Mouse (Mus musculus) liver, embryonic 14.5 days (tissue): ENCODE results near the gene Dab2ip. TPM values are rescaled to one million over a fixed set of nuclear protein-coding genes. Genes with fewer than 3 reads are reported as not detected.

Source experiments
- ATAC-seq: fragments of 200-750 bp; cut with Nextera tagmentation; 2 replicates; pipeline ENCODE4 v1.8.0; 2017; ENCODE audit warnings: moderate number of reproducible peaks, mild to moderate bottlenecking, moderate library complexity; ENCODE audit not compliant: insufficient read depth
- DNase-seq, 3 experiments: peaks; one replicate each; pipeline ENCODE4 v3.0.0-alpha.2; 2012 to 2013; ENCODE audit warnings: low read depth in 3 of 3, low spot score in 3 of 3
- H3K27ac ChIP-seq: fragments of 300-500 bp; sonication (generic); 2 replicates; pipeline ENCODE4 v1.5.1; 2014; ENCODE audit warnings: moderate library complexity, mild to moderate bottlenecking, control low read depth, inconsistent platforms
- H3K27me3 ChIP-seq: fragments of 300-500 bp; sonication (generic); 2 replicates; pipeline ENCODE4 v1.6.1; 2014; ENCODE audit warnings: mild to moderate bottlenecking, low read length, moderate library complexity; ENCODE audit not compliant: control insufficient read depth, insufficient read depth
- H3K36me3 ChIP-seq: fragments of 300-500 bp; sonication (generic); replicated peaks from 2 replicates; pipeline ENCODE4 v1.6.1; 2014; ENCODE audit warnings: low read depth; ENCODE audit not compliant: control insufficient read depth, insufficient read depth
- H3K4me1 ChIP-seq, 2 experiments: fragments of 200-500 bp in 1 of 2; fragments of 300-500 bp in 1 of 2; sonication (generic) in 1 of 2; replicated peaks; 2 replicates each; pipeline ENCODE4 v1.6.1; 2012 to 2014; ENCODE audit warnings: antibody characterized with exemption in 1 of 2, inconsistent platforms in 1 of 2, low read length in 1 of 2; ENCODE audit not compliant: control insufficient read depth in 2 of 2, insufficient read depth in 2 of 2
- H3K4me2 ChIP-seq: fragments of 300-500 bp; sonication (generic); 2 replicates; pipeline ENCODE4 v1.6.1; 2014; ENCODE audit warnings: low read depth, mild to moderate bottlenecking, control low read depth, moderate library complexity
- H3K4me3 ChIP-seq, 2 experiments: fragments of 200-500 bp in 1 of 2; fragments of 300-500 bp in 1 of 2; sonication (generic) in 1 of 2; 2 replicates each; pipeline ENCODE4 v1.5.1; 2012 to 2014; ENCODE audit warnings: low read depth in 2 of 2, low read length in 2 of 2, mild to moderate bottlenecking in 2 of 2, control low read depth in 1 of 2, inconsistent platforms in 1 of 2, moderate library complexity in 1 of 2; ENCODE audit not compliant: insufficient read depth in 1 of 2
- H3K9ac ChIP-seq: fragments of 300-500 bp; sonication (generic); replicated peaks from 2 replicates; pipeline ENCODE4 v1.6.1; 2014; ENCODE audit warnings: mild to moderate bottlenecking, control low read depth, moderate library complexity
- H3K9me3 ChIP-seq: fragments of 300-500 bp; sonication (generic); 2 replicates; pipeline ENCODE4 v1.6.1; 2016; ENCODE audit warnings: low read length, mixed read lengths; ENCODE audit not compliant: control insufficient read depth
- CTCF ChIP-seq: IDR thresholded peaks from 2 replicates; pipeline ENCODE4 v1.5.1; 2016; ENCODE audit warnings: antibody characterized with exemption, low read depth, control low read depth
- EP300 ChIP-seq: IDR thresholded peaks from 2 replicates; pipeline ENCODE4 v1.6.1; 2016; ENCODE audit warnings: antibody characterized with exemption, low read depth
- WGBS: fragments of 180-500 bp; shearing (Covaris S2); extraction: QIAGEN DNeasy Blood & Tissue Kit; methylation state at CpG from one replicate; pipeline ENCODE4 v1.1.7; 2014; ENCODE audit not compliant: insufficient replicate concordance; 5-methylcytosine and 5-hydroxymethylcytosine counted together
- polyA plus RNA-seq, 2 experiments: library from polyadenylated mRNA; depleted of rRNA in 1 of 2; stranded (reverse) in 1 of 2; unstranded in 1 of 2; fragments of >200 nt; fragmentation: Nextera tagmentation in 1 of 2; extraction: Ambion mirVana in 1 of 2; gene quantifications; 2 replicates each; pipeline versions ENCODE4 v1.2.1 to v1.2.3; 2012 to 2014

Gene Dab2ip
- polyA plus RNA-seq, 2 experiments = 3.2 to 4.0 TPM

- Histone ChIP-seq H3K9me3 (no peaks in the 10 kb centered on the region), H3K27ac (no peak overlapping the region), H3K4me1 (0 out of 4 replicates have a peak, but pooled peaks cover 0 to 2% of the 10 kb centered on the region in 2 experiments), H3K27me3 (peaks cover 9% of the 10 kb centered on the region), H3K4me3 (no peak overlapping the region), H3K9ac (no peak overlapping the region), H3K4me2 (no peak overlapping the region), H3K36me3 (no peaks in the 10 kb centered on the region)
- ATAC-seq (no peak), DNase-seq (no peak)
- TF ChIP-seq CTCF (no peak), EP300 (no peak)
- 67% methylated on average over 8 of the region's 8 CpGs for WGBS
Observed at GRCm38 (mm10) chr2:35655996-35656395, 97.9 kb downstream of the Dab2ip start.

- no peaks in the 10 kb centered on the region for H3K4me1 ChIP-seq
- H3K36me3 ChIP-seq = no peaks in the 10 kb centered on the region
- H3K27ac ChIP-seq = no peak overlapping the region
- no peak overlapping the region for H3K4me2 ChIP-seq
- no peak for ATAC-seq
- no peak overlapping the region for H3K9ac ChIP-seq
- no peak for DNase-seq
- TF ChIP-seq EP300 = no peak
- peaks cover 32% of the 10 kb centered on the region for H3K27me3 ChIP-seq
- no peaks in the 10 kb centered on the region for H3K9me3 ChIP-seq
- WGBS = 41% methylated on average over 3 of the region's 3 CpGs
- H3K4me3 ChIP-seq = no peak overlapping the region
Observed at GRCm38 (mm10) chr2:35658311-35658710, 100.2 kb downstream of the Dab2ip start.

- H3K4me1 ChIP-seq = no peaks in the 10 kb centered on the region
- H3K4me2 ChIP-seq = no peak overlapping the region
- no peak for TF ChIP-seq CTCF
- TF ChIP-seq EP300 = no peak
- no peaks in the 10 kb centered on the region for H3K9me3 ChIP-seq
- ATAC-seq (no peak), DNase-seq (no peak)
- no peak overlapping the region for H3K4me3 ChIP-seq
- no peak overlapping the region for H3K9ac ChIP-seq
- WGBS = 39% methylated on average over 5 of the region's 5 CpGs
- no peak overlapping the region for H3K27ac ChIP-seq
- H3K27me3 ChIP-seq = peaks cover 36% of the 10 kb centered on the region
- H3K36me3 ChIP-seq = no peaks in the 10 kb centered on the region
Observed at GRCm38 (mm10) chr2:35659578-35660194, 101.6 kb downstream of the Dab2ip start.

GRCm38 (mm10) chr2:35660953-35661374, 102.9 kb downstream of the Dab2ip start:
- Histone ChIP-seq H3K27me3 (peaks cover 36% of the 10 kb centered on the region), H3K27ac (no peak overlapping the region)

GRCm38 (mm10) chr2:35661454-35662000, 103.5 kb downstream of the Dab2ip start:
- peak; percentile 47; the same call in 1 of the 2 replicates for ATAC-seq
- peak overlapping the region; percentile 55 for H3K4me2 ChIP-seq
- TF ChIP-seq CTCF (no peak), EP300 (no peak)
- WGBS = 0% methylated on average over 50 of the region's 51 CpGs
- no peaks in the 10 kb centered on the region for H3K9me3 ChIP-seq
- no peaks in the 10 kb centered on the region for H3K36me3 ChIP-seq
- DNase-seq = no peak
- H3K4me3 ChIP-seq = peak overlapping the region; percentile 36 to 57
- H3K27ac ChIP-seq = no peak overlapping the region
- H3K27me3 ChIP-seq = peaks cover 36% of the 10 kb centered on the region
- peak overlapping the region; percentile 16; the same call in 1 of the 2 replicates for H3K9ac ChIP-seq
- H3K4me1 ChIP-seq = no peaks in the 10 kb centered on the region

More at GRCm38 (mm10) chr2:35660953-35661374, 102.9 kb downstream of the Dab2ip start:
- H3K9ac ChIP-seq = no peak overlapping the region
- DNase-seq (no peak), ATAC-seq (peak; percentile 42; the same call in 1 of the 2 replicates)
- no peaks in the 10 kb centered on the region for H3K9me3 ChIP-seq
- WGBS = 1% methylated on average over 32 of the region's 47 CpGs
- peak overlapping the region in 1 of 2 experiments; percentile 57; a peak in 2 of 4 replicates for H3K4me3 ChIP-seq
- H3K36me3 ChIP-seq = no peaks in the 10 kb centered on the region
- H3K4me2 ChIP-seq = peak overlapping the region; percentile 55
- H3K4me1 ChIP-seq = no peaks in the 10 kb centered on the region
- TF ChIP-seq EP300 = no peak
- TF ChIP-seq CTCF = no peak
